Mouse (Mus musculus): Measurements from ENCODE around the gene Zfp661. TPM values are rescaled to one million over a fixed set of nuclear protein-coding genes. Genes with fewer than 3 reads are reported as not detected.
A peak's percentile ranks its signal among the peaks of the same experiment; 100 is the strongest.
"Not testable (repeated sequence)": the region's sequence is repeated elsewhere in the genome, so short reads cannot be mapped to it uniquely, and the experiment has no call there.

Gene Zfp661
- polyA plus RNA-seq, 1 experiment from 2014 or later = 8.3 TPM

DNA sequence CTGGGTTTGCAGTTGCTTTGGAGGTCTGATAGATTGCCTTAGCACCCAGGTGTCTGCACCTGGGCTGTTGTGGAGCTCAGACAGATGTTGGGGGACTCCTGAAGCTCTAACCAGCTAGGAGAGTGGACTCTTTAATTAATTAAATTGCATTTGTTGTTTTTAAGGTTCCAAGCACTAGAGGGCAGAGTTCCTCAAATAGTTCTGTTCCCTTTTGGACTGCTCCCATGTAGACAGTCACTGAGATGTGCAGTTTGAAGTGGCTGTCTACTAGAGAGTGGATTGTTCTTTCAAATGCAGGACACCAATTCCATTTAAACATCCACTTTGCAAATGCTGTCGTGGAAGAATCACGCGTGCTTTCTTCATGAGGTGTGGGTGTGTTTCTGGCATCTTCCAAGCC, 21.3 kb upstream of the Zfp661 start:
- Histone ChIP-seq H3K27me3 (no peaks in the 10 kb centered on the region), H3K9ac (no peak overlapping the region), H3K4me1 (replicated peaks) (peaks cover 7% of the 10 kb centered on the region; the same call in 1 of the 2 replicates), H3K4me3 (no peak overlapping the region), H3K36me3 (peaks cover 30% of the 10 kb centered on the region), H3K9me3 (no peaks in the 10 kb centered on the region), H3K27ac (replicated peaks) (no peak overlapping the region), H3K4me2 (no peak overlapping the region)
- ATAC-seq (ENCODE audit: low read depth) = no peak
- WGBS = 39% methylated on average over 3 of the region's 3 CpGs

DNA sequence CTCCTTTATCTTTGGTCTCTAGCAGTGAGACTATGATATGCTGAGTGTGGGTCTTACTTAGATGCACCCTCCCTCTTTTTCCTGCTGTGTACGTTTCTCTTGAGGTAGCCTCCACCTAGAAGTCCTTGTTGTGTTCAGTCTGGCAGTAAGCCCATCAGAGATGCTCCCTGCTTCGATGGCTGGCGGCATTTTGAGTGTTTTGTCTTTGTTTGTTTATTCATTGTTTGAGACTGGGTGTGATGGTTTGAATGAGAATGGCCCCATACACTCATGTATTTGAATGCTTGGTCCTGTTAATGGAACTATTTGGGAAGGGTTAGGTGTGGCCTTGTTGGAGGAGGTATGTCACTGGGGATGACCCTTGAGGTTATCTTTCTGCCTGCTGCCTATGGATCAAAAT, 18.3 kb upstream of the Zfp661 start:
- peaks cover 7% of the 10 kb centered on the region; the same call in 1 of the 2 replicates for H3K4me1 ChIP-seq (replicated peaks)
- no peak for ATAC-seq (ENCODE audit: low read depth)
- no peak overlapping the region for H3K4me3 ChIP-seq
- no peak overlapping the region for H3K4me2 ChIP-seq
- no peak overlapping the region for H3K27ac ChIP-seq (replicated peaks)
- H3K9ac ChIP-seq = no peak overlapping the region
- no peaks in the 10 kb centered on the region for H3K27me3 ChIP-seq
- 97% methylated on average over 3 of the region's 3 CpGs for WGBS
- H3K9me3 ChIP-seq = no peaks in the 10 kb centered on the region
- H3K36me3 ChIP-seq = peaks cover 60% of the 10 kb centered on the region

DNA sequence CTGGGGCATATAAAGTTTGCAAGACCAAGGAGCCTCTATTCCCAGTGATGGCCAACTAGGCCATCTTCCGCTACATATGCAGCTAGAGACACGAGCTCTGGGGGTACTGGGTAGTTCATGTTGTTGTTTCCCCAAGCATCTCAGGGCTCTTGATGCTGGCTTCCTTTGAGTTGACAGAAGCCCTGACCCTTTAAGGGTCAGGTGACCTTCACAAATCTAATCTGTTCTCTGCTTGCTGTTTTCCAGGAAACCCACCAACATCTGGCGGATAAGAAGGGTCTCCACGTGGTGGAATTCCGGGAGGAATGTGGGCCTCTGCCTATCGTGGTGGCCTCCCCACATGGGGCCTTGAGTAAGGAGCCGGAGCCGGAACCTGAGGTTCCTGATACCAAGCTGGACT, 16.5 kb upstream of the Zfp661 start:
- not testable (repeated sequence) for H3K4me3 ChIP-seq; H3K27me3 ChIP-seq; H3K9ac ChIP-seq; H3K4me2 ChIP-seq; ATAC-seq (ENCODE audit: low read depth); H3K4me1 ChIP-seq (replicated peaks); H3K27ac ChIP-seq (replicated peaks); H3K9me3 ChIP-seq
- peaks cover 78% of the 10 kb centered on the region for H3K36me3 ChIP-seq
- WGBS = 82% methylated on average over 6 of the region's 8 CpGs

DNA sequence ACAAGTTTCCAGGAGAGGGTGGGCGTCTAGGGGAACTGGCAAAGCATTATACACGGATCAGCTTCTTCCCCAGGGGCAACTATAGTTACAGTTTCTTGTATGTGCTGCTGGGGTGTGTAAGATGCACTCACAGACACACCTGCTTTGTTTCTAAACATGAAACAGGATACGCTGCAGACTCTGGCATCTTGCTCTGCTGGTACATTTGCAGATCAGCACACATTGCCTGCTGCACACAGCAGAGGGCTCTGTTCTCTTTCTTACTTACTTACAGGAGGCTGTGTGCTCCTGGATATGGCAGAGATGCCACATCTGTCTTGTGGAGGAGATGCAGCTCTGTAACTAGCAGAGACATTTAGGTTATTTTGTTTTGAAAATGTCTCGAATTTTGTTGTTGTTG, 3.9 kb upstream of the Zfp661 start:
- WGBS = 84% methylated on average over 4 of the region's 4 CpGs
- Histone ChIP-seq H3K4me3 (no peak overlapping the region), H3K4me1 (replicated peaks) (peaks cover 23% of the 10 kb centered on the region), H3K36me3 (peaks cover 50% of the 10 kb centered on the region), H3K9ac (no peak overlapping the region), H3K27ac (replicated peaks) (no peak overlapping the region), H3K27me3 (no peaks in the 10 kb centered on the region), H3K9me3 (no peaks in the 10 kb centered on the region), H3K4me2 (no peak overlapping the region)
- no peak for ATAC-seq (ENCODE audit: low read depth)

DNA sequence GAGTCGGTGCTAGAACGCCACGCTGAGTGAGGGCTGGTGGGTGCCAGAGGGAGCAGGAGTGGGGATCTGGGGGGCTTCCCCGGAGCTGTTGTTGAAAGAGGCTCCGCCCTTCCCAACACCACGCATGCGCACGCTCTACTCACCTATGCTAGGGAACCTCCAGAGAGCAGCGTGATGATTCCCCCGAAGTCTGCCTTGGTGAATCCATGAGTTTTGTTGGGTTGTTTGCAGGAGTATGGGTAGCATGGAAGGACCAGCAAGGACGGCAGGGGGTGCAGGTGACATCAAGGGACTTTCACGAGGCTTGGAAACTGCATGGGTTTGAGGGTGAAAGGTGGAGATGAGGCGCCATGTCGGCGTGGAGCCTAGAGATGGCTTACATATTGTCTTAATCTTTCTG, 3.3 kb upstream of the Zfp661 start:
- Histone ChIP-seq H3K9me3 (no peaks in the 10 kb centered on the region), H3K4me2 (no peak overlapping the region)
- WGBS = 86% methylated on average over 15 of the region's 15 CpGs

DNA sequence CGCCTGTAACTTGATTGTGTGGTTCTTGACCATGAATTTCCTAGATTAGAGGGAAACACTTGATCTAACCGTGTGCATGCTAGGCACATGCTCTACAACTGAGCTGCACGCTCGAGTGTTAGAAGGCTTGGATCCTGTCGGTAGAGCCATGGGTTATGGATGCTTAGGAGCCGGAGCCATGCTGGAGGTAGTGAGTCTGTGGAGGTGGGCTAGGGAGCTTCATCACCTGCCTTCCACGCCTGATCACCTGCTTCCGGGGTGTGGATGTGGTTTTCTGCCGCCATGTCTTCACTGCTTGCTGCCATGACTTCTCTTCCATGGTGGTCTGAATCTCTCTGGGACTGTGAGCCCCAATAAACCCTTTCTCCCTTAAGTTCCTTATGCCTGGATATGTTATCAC, 2.0 kb upstream of the Zfp661 start:
- Histone ChIP-seq H3K27me3 (no peaks in the 10 kb centered on the region), H3K9ac (no peak overlapping the region), H3K4me1 (replicated peaks) (peaks cover 29% of the 10 kb centered on the region), H3K4me2 (no peak overlapping the region), H3K36me3 (peaks cover 30% of the 10 kb centered on the region), H3K4me3 (no peak overlapping the region), H3K27ac (replicated peaks) (no peak overlapping the region), H3K9me3 (no peaks in the 10 kb centered on the region)
- no peak for ATAC-seq (ENCODE audit: low read depth)
- 94% methylated on average over 9 of the region's 9 CpGs for WGBS

More for the DNA sequence above, 3.3 kb upstream of the Zfp661 start:
- no peak for ATAC-seq (ENCODE audit: low read depth)
- H3K27me3 ChIP-seq = no peaks in the 10 kb centered on the region
- peaks cover 43% of the 10 kb centered on the region for H3K36me3 ChIP-seq
- H3K27ac ChIP-seq (replicated peaks) = no peak overlapping the region
- peaks cover 23% of the 10 kb centered on the region for H3K4me1 ChIP-seq (replicated peaks)
- no peak overlapping the region for H3K9ac ChIP-seq
- no peak overlapping the region for H3K4me3 ChIP-seq

DNA sequence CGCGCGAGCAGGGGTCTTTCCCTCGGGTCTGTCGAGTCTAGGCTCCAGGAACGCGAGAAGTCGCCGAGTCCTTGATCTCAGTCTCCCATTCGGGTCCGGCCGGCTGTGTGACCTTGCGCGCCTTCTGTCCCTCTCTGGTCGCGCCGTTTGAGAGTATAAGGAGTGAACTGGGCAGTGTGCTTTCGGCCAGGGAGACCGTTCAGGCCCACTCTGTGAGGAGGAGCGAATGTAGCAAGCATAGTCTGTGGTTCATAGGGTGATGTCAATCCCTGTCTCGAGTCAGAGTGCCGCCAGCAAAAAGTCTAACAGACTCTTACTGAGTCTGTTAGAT, 585 bp upstream of the Zfp661 start:
- H3K36me3 ChIP-seq = peaks cover 18% of the 10 kb centered on the region
- H3K9me3 ChIP-seq = no peaks in the 10 kb centered on the region
- H3K9ac ChIP-seq = peak overlapping the region; percentile 83
- H3K27me3 ChIP-seq = no peaks in the 10 kb centered on the region
- H3K4me2 ChIP-seq = peak overlapping the region; percentile 85
- H3K4me3 ChIP-seq = peak overlapping the region; percentile 82
- peak overlapping the region; percentile 94 for H3K27ac ChIP-seq (replicated peaks)
- 0 out of 2 replicates have a peak, but pooled peaks have one; percentile 11 for ATAC-seq (ENCODE audit: low read depth)
- under 1% methylated on average over 22 of the region's 22 CpGs for WGBS
- peaks cover 34% of the 10 kb centered on the region for H3K4me1 ChIP-seq (replicated peaks)

DNA sequence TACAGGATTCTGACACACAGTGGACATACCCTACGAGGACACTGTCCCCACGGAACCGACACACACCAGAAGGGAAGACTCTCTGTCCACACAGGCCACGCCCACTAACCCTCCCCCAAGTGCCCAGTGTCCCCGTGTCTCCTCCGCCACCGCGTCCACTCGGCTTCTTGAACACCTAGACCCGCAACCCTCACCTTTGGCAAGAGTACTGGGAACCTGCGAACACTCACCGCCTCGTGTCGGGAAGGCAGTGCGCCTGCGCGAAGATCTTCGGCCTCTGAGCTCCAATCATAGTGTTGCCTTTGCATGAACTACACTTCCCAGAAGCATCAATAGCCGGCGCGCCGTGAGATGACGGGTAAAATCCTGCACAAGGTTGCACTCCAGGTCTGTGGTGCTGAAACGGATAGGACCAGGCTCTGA, 2.4 kb downstream of the Zfp661 start:
- peak overlapping the region; percentile 58 for H3K4me3 ChIP-seq
- under 1% methylated on average over 24 of the region's 24 CpGs for WGBS

DNA sequence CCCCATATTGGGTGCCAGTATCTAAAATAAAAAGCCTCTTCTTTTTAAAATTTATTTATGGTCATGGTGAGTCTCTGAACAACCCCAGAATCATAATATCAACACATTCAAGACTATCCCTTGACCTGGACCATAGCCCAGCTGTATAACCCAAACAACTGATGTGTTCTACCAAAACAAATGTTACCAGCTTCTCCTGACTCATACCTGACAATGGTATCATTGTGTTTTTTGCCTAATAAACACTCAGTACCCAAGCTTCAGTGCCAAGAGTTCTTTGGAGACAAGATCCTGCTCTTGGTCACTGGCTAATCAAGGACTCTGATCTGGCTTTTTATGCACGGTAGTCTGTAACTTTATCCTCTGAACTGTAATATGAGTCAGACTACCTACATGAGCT, 13.6 kb downstream of the Zfp661 start:
- Histone ChIP-seq H3K4me2 (no peak overlapping the region), H3K36me3 (peaks cover 28% of the 10 kb centered on the region), H3K4me3 (no peak overlapping the region), H3K4me1 (replicated peaks) (no peaks in the 10 kb centered on the region), H3K27me3 (no peaks in the 10 kb centered on the region), H3K9ac (no peak overlapping the region), H3K9me3 (no peaks in the 10 kb centered on the region; the same call in 1 of the 2 replicates), H3K27ac (replicated peaks) (no peak overlapping the region)
- ATAC-seq (ENCODE audit: low read depth) = no peak
- WGBS = 84% methylated on average over 1 of the region's 1 CpGs

More for the DNA sequence above, 2.4 kb downstream of the Zfp661 start:
- ATAC-seq (ENCODE audit: low read depth) = peak; percentile 83
- H3K36me3 ChIP-seq = peaks cover 13% of the 10 kb centered on the region
- peak overlapping the region; percentile 91 for H3K4me2 ChIP-seq
- H3K9me3 ChIP-seq = no peaks in the 10 kb centered on the region
- H3K27me3 ChIP-seq = no peaks in the 10 kb centered on the region
- peak overlapping the region; percentile 86 for H3K9ac ChIP-seq
- H3K4me1 ChIP-seq (replicated peaks) = peaks cover 34% of the 10 kb centered on the region
- no peak overlapping the region for H3K27ac ChIP-seq (replicated peaks)

DNA sequence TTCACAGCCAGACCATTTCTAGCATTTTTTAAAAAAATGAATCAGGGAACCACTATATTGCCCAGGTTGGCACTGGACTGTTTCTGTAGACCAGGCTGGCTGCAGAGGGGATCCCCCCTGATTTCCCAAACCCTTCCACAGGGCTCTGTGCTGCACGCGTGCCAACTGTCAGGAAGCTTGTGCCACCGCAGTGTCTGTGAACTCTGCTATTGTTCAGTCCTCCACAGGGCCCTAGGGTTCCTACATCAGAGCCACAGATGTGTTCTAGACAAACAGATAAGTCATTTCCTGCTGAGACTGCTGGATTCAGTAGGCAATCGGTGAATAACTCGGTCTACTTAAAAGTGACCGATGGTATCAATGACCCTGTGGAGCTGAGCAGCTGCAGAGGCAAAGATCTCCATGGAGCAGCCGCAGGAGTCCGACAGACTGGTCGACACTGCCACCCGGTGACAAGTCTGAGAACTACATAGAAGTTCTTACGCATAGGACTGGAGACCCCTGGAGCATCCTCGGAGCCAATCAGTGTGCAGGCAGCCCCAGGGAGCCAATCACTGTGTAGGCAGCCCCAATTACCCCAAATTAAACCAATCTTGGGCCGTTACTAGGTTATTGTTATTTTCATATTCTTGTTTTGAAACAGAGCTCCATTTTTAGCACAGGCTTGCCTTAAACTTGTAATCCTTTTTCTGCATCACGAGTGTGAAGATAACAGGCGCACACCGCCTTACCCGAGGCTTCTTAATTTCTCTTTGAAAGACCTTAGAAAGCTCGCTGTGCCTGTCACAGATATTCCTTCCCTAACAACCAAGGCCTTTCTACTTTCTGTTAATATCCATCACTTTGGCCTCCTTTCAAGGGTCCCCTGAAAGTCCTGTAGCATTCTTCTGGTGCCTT, 27.6 kb downstream of the Zfp661 start:
- no peaks in the 10 kb centered on the region for H3K9me3 ChIP-seq
- WGBS = 9% methylated on average over 18 of the region's 18 CpGs

DNA sequence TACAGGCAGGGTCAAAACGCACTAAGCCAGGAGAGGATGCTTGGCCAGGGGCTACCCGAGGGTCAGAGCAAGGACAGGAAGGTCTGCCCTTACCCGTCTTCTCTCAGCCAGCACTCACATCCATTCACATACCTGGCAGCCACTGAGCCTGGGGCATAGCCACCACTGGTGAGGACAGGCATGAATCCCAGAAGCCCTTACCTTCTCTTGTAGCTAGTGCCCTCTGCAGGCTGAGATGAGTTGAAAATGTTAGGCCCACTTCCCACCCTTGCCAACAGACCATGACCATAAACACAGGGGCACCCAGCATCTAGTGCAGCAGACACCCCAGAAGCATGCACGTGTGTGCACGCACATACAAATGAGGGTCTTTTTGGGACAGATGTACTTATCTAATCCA, 35.8 kb downstream of the Zfp661 start:
- H3K36me3 ChIP-seq = no peaks in the 10 kb centered on the region
- no peaks in the 10 kb centered on the region for H3K4me1 ChIP-seq (replicated peaks)
- WGBS = 54% methylated on average over 5 of the region's 5 CpGs
- no peak overlapping the region for H3K4me2 ChIP-seq
- no peak overlapping the region for H3K9ac ChIP-seq
- no peak for ATAC-seq (ENCODE audit: low read depth)
- no peaks in the 10 kb centered on the region for H3K27me3 ChIP-seq
- H3K27ac ChIP-seq (replicated peaks) = no peak overlapping the region
- no peaks in the 10 kb centered on the region for H3K9me3 ChIP-seq
- no peak overlapping the region for H3K4me3 ChIP-seq

More for the DNA sequence above, 27.6 kb downstream of the Zfp661 start:
- Histone ChIP-seq H3K4me2 (peak overlapping the region; percentile 53), H3K9ac (peak overlapping the region; percentile 57), H3K27me3 (peaks cover 42% of the 10 kb centered on the region), H3K27ac (replicated peaks) (no peak overlapping the region; the same call in 1 of the 2 replicates), H3K4me1 (replicated peaks) (peaks cover 7% of the 10 kb centered on the region), H3K4me3 (peak overlapping the region; percentile 33), H3K36me3 (no peaks in the 10 kb centered on the region)
- peak; percentile 100 for ATAC-seq (ENCODE audit: low read depth)

DNA sequence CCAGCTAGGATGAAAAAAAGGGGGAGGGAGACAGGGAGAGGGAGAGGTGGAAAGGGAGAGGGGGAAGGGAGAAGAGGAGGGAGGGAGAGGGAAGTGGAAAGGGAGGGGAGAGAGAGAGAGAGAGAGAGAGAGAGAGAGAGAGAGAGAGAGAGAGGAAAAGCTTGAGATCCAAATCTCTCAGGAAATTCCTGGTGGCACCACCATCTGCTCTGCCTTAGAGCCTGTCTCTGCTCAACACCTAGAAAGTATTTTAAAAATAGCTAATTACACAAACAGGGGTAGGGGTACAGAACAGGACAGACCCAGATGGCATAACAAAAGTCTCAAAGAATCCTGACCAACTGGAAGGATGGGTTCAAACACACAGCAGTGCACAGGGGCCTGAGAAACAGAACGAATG, 36.4 kb downstream of the Zfp661 start:
- Histone ChIP-seq H3K4me1 (replicated peaks) (no peaks in the 10 kb centered on the region), H3K4me2 (no peak overlapping the region), H3K9ac (no peak overlapping the region), H3K4me3 (no peak overlapping the region), H3K9me3 (no peaks in the 10 kb centered on the region), H3K36me3 (no peaks in the 10 kb centered on the region), H3K27me3 (no peaks in the 10 kb centered on the region), H3K27ac (replicated peaks) (no peak overlapping the region)
- ATAC-seq (ENCODE audit: low read depth) = no peak
- 88% methylated on average over 1 of the region's 1 CpGs for WGBS

DNA sequence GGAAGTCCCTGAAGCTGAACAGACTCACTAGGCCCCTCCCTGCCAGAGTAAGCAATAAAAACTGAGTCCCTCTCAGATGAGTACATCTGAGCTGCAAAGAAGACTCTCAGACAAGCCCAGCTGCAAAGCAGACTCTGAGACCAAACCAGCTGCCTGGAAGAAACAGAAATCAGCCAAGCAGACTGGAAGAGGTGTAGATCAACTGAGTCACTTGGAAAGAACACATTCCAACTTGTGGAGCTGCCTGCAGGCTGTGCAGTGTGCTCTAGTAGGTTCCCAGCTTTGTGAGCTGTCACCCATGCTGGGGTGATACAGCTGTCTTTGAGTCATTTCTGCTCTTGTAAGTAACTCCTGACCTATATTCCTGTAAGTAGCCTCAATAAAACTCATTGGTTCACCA, 37.2 kb downstream of the Zfp661 start:
- Histone ChIP-seq H3K36me3 (no peaks in the 10 kb centered on the region), H3K4me3 (no peak overlapping the region), H3K27me3 (no peaks in the 10 kb centered on the region), H3K9me3 (no peaks in the 10 kb centered on the region), H3K9ac (no peak overlapping the region), H3K4me1 (replicated peaks) (no peaks in the 10 kb centered on the region), H3K27ac (replicated peaks) (no peak overlapping the region), H3K4me2 (no peak overlapping the region)
- no peak for ATAC-seq (ENCODE audit: low read depth)
